Comparison of ENCODE assay signal across 12 mouse cellular contexts in genomic region chr8:117343484-117343883, GRCm38 (mm10).
A peak's percentile ranks its signal among the peaks of the same experiment; 100 is the strongest.
DNase-seq lines count a peak whose midpoint lies in the region; ATAC-seq lines count a peak whose summit lies in the region.
"Had no signal": no experiment of that assay in that cellular context is flagged by ENCODE, and none has a peak within 500 bp of the region (broad histone marks: within the 10 kb centered on the region; RNA-seq: fewer than 3 reads in every experiment).

No protein-coding gene starts in this region.

- no peak overlapping the region for H3K27ac ChIP-seq in midbrain, embryonic 16.5 days (ENCODE audit: low read length)
- no peak overlapping the region for H3K27ac ChIP-seq in midbrain, embryonic 14.5 days (replicated peaks; ENCODE audit: low read depth, low read length)
- peak overlapping the region; percentile 54 for H3K27ac ChIP-seq in brown adipose tissue, adult 24 weeks (replicated peaks; ENCODE audit: low read depth, low read length)
- peak overlapping the region; percentile 46 for H3K27ac ChIP-seq in liver, embryonic 16.5 days (ENCODE audit: low read length)
- H3K27ac ChIP-seq in stomach, embryonic 16.5 days (ENCODE audit: low read length): peak overlapping the region; percentile 67
- no peak overlapping the region for H3K27ac ChIP-seq in midbrain, embryonic 13.5 days
- H3K27ac ChIP-seq: heart, embryonic 15.5 days had no signal

- H3K4me1 ChIP-seq in midbrain, embryonic 16.5 days (ENCODE audit: control insufficient read depth, insufficient read depth, low read length): peaks cover 36% of the 10 kb centered on the region
- H3K4me1 ChIP-seq in midbrain, embryonic 14.5 days (ENCODE audit: control insufficient read depth, insufficient read depth, low read length): peaks cover 21% of the 10 kb centered on the region
- peaks cover 38% of the 10 kb centered on the region for H3K4me1 ChIP-seq in brown adipose tissue, adult 24 weeks (ENCODE audit: control insufficient read depth, insufficient read depth, insufficient read length, low read length)
- peaks cover 62% of the 10 kb centered on the region for H3K4me1 ChIP-seq in liver, embryonic 16.5 days (ENCODE audit: control insufficient read depth, low read depth, low read length)
- peaks cover 48% of the 10 kb centered on the region for H3K4me1 ChIP-seq in stomach, embryonic 16.5 days (ENCODE audit: control insufficient read depth, insufficient read depth, low read length)
- peaks cover 45% of the 10 kb centered on the region for H3K4me1 ChIP-seq in midbrain, embryonic 13.5 days (replicated peaks)

- 79% methylated on average over 10 of the region's 10 CpGs for WGBS in midbrain, embryonic 16.5 days
- WGBS in midbrain, embryonic 14.5 days: 84% methylated on average over 10 of the region's 10 CpGs
- WGBS in liver, embryonic 16.5 days (ENCODE audit: insufficient replicate concordance): 33% methylated on average over 10 of the region's 10 CpGs
- 48% methylated on average over 10 of the region's 10 CpGs for WGBS in stomach, embryonic 16.5 days
- WGBS in midbrain, embryonic 13.5 days: 83% methylated on average over 10 of the region's 10 CpGs

- no peaks in the 10 kb centered on the region for H3K36me3 ChIP-seq in midbrain, embryonic 16.5 days (ENCODE audit: control insufficient read depth, insufficient read depth, low read length)
- no peaks in the 10 kb centered on the region for H3K36me3 ChIP-seq in midbrain, embryonic 14.5 days (ENCODE audit: control insufficient read depth, insufficient read depth, low read length)
- H3K36me3 ChIP-seq in liver, embryonic 16.5 days (ENCODE audit: control insufficient read depth, insufficient read depth): no peaks in the 10 kb centered on the region
- H3K36me3 ChIP-seq in stomach, embryonic 16.5 days (ENCODE audit: control insufficient read depth, insufficient read depth, low read length): no peaks in the 10 kb centered on the region
- peaks cover 4% of the 10 kb centered on the region; the same call in 1 of the 2 replicates for H3K36me3 ChIP-seq in midbrain, embryonic 13.5 days
- H3K36me3 ChIP-seq: heart, embryonic 15.5 days had no signal

- no peak for DNase-seq in midbrain, embryonic 14.5 days
- DNase-seq in layer of hippocampus, adult 11-12 months (ENCODE audit: low spot score): no peak
- DNase-seq: cerebellum, postnatal 10 days; kidney, adult 9 months; lung, adult 18-20 months; thymus, adult 18-20 months had no signal

- H3K4me3 ChIP-seq in midbrain, embryonic 16.5 days (ENCODE audit: low read depth, low read length): no peak overlapping the region
- no peak overlapping the region for H3K4me3 ChIP-seq in midbrain, embryonic 14.5 days (replicated peaks; ENCODE audit: low read depth, low read length)
- H3K4me3 ChIP-seq in brown adipose tissue, adult 24 weeks (ENCODE audit: insufficient read depth, low read depth, low read length): peak overlapping the region; percentile 9; the same call in 1 of the 2 replicates
- H3K4me3 ChIP-seq in liver, embryonic 16.5 days (ENCODE audit: low read depth, low read length): no peak overlapping the region
- H3K4me3 ChIP-seq in stomach, embryonic 16.5 days (replicated peaks; ENCODE audit: low read length): no peak overlapping the region
- no peak overlapping the region for H3K4me3 ChIP-seq in midbrain, embryonic 13.5 days (replicated peaks)
- H3K4me3 ChIP-seq: heart, embryonic 15.5 days had no signal

- ATAC-seq in midbrain, embryonic 16.5 days: no peak
- no peak for ATAC-seq in midbrain, embryonic 14.5 days (ENCODE audit: low FRiP score, low TSS enrichment)
- ATAC-seq in liver, embryonic 16.5 days (ENCODE audit: low read depth): no peak
- ATAC-seq in stomach, embryonic 16.5 days (ENCODE audit: insufficient read depth, low FRiP score): no peak
- ATAC-seq in midbrain, embryonic 13.5 days: no peak

- H3K9ac ChIP-seq in midbrain, embryonic 16.5 days (ENCODE audit: low read depth, low read length): peak overlapping the region; percentile 25; the same call in 1 of the 2 replicates
- H3K9ac ChIP-seq in midbrain, embryonic 14.5 days (replicated peaks; ENCODE audit: low read length): no peak overlapping the region
- no peak overlapping the region for H3K9ac ChIP-seq in liver, embryonic 16.5 days (ENCODE audit: low read depth, low read length)
- H3K9ac ChIP-seq in stomach, embryonic 16.5 days (ENCODE audit: low read length): peak overlapping the region; percentile 32; the same call in 1 of the 2 replicates
- no peak overlapping the region for H3K9ac ChIP-seq in midbrain, embryonic 13.5 days (replicated peaks)
- H3K9ac ChIP-seq: heart, embryonic 15.5 days had no signal

- H3K9me3 ChIP-seq in midbrain, embryonic 16.5 days (replicated peaks; ENCODE audit: control insufficient read depth, low read length, poor library complexity, severe bottlenecking): no peaks in the 10 kb centered on the region
- H3K9me3 ChIP-seq in midbrain, embryonic 14.5 days (ENCODE audit: control insufficient read depth, low read length): no peaks in the 10 kb centered on the region
- no peaks in the 10 kb centered on the region for H3K9me3 ChIP-seq in liver, embryonic 16.5 days (replicated peaks; ENCODE audit: control insufficient read depth, low read length)
- no peaks in the 10 kb centered on the region for H3K9me3 ChIP-seq in stomach, embryonic 16.5 days (replicated peaks; ENCODE audit: control insufficient read depth, low read length)
- H3K9me3 ChIP-seq in midbrain, embryonic 13.5 days: no peaks in the 10 kb centered on the region
- H3K9me3 ChIP-seq: heart, embryonic 15.5 days had no signal

- no peaks in the 10 kb centered on the region for H3K27me3 ChIP-seq in midbrain, embryonic 16.5 days (ENCODE audit: control insufficient read depth, insufficient read depth, low read depth, low read length)
- no peaks in the 10 kb centered on the region for H3K27me3 ChIP-seq in midbrain, embryonic 14.5 days (ENCODE audit: control insufficient read depth, insufficient read depth, low read length)
- H3K27me3 ChIP-seq in liver, embryonic 16.5 days (ENCODE audit: control insufficient read depth, insufficient read depth, low read depth, low read length): no peaks in the 10 kb centered on the region
- no peaks in the 10 kb centered on the region for H3K27me3 ChIP-seq in stomach, embryonic 16.5 days (ENCODE audit: control insufficient read depth, insufficient read depth, low read length)
- no peaks in the 10 kb centered on the region for H3K27me3 ChIP-seq in midbrain, embryonic 13.5 days
- H3K27me3 ChIP-seq: heart, embryonic 15.5 days had no signal

- no peak overlapping the region for H3K4me2 ChIP-seq in midbrain, embryonic 16.5 days (ENCODE audit: low read length)
- no peak overlapping the region for H3K4me2 ChIP-seq in midbrain, embryonic 14.5 days (ENCODE audit: low read length)
- peak overlapping the region; percentile 10 for H3K4me2 ChIP-seq in liver, embryonic 16.5 days (ENCODE audit: low read depth, low read length)
- H3K4me2 ChIP-seq in stomach, embryonic 16.5 days (ENCODE audit: low read depth, low read length): peak overlapping the region; percentile 35
- H3K4me2 ChIP-seq in midbrain, embryonic 13.5 days (replicated peaks): no peak overlapping the region
- H3K4me2 ChIP-seq: heart, embryonic 15.5 days had no signal

Comparison
In these comparisons a context has a peak if more than half of its experiments do, and no peak if none do; other contexts are left out.
1. H3K9ac ChIP-seq: peak in midbrain, embryonic 16.5 days (single experiment) and stomach, embryonic 16.5 days (single experiment); none in midbrain, embryonic 14.5 days (single experiment), liver, embryonic 16.5 days (single experiment) and midbrain, embryonic 13.5 days (single experiment).
2. H3K27ac ChIP-seq: peak in brown adipose tissue, adult 24 weeks (single experiment), liver, embryonic 16.5 days (single experiment) and stomach, embryonic 16.5 days (single experiment); none in midbrain, embryonic 16.5 days (single experiment), midbrain, embryonic 14.5 days (single experiment) and midbrain, embryonic 13.5 days (single experiment).
3. H3K4me2 ChIP-seq: peak in liver, embryonic 16.5 days (single experiment) and stomach, embryonic 16.5 days (single experiment); none in midbrain, embryonic 16.5 days (single experiment), midbrain, embryonic 14.5 days (single experiment) and midbrain, embryonic 13.5 days (single experiment).